Mouse (Mus musculus) cerebellum, adult 11 months (tissue): ENCODE measurements around the gene Sephs2.
A peak's percentile ranks its signal among the peaks of the same experiment; 100 is the strongest.
"Not testable (repeated sequence)": the region's sequence is repeated elsewhere in the genome, so short reads cannot be mapped to it uniquely, and the experiment has no call there.

ENCODE experiments used
- DNase-seq: peaks from one replicate; pipeline ENCODE4 v3.0.0; 2022

Gene Sephs2

GRCm38 (mm10) chr7:127270256-127270655 is 3.6 kb downstream of the Sephs2 start:
- no peak for DNase-seq

DNA sequence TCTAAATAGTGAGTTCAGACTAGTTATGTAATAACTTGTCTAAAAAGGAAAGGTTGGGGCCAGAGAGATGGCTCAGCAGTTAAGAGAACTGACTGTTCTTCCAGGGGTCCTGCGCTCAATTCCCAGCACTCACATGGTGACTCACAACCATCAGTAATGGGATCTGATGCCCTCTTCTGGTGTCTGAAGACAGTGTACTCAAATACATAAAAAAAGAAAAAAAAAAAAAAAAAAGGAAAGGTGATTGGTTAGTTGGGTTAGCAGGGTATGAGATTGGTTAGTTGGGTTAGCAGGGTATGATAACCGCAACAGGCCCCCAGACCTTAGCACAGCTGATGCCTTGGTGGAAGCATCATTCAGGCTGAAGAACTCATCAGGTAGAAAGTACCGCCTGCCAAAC is 10.3 kb downstream of the Sephs2 start:
- DNase-seq = no peak

DNA sequence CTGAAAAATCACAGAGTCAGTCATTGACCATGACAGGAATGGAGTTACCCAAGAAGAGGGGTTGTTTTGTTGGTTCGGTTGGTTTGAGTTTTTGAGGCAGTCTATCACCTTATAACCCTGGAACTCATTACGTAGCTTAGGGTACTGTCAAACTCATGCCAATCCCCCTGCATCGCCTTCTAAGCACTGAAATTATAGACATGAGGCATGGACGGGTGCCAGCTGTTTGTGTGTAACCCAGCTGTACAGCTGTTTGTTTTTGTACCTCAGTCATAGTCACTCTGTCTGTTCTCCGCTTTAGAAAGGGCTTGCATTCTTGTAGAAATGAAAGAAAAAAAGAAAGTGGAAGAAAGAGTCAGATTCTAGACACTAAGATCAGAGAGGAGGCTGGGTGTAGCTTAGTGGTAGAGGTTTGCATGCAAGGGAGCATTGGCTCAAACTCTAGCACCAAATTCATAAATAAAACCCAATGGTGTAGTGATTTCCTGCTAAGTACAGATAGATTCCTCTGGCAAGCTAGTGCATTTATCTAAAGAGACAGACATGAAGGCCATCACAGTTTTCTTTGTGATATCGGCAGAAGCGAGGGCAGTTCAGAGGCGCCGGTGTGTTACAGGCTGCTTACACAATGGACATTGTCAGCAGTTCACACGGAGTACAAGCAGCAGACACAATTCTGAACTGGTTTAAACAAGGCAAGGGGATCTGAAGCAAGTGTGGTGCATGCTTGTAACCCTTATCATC is 11.5 kb downstream of the Sephs2 start:
- no peak for DNase-seq

- DNase-seq = peak; percentile 97
These were observed 13.3 kb downstream of the Sephs2 start, which contains the start of gene Dctpp1 for GRCm38 (mm10) chr7:127260309-127261111. Gene Dctpp1 (minus strand): TSS chr7:127260709.

- DNase-seq = no peak
These were observed 14.5 kb downstream of the Sephs2 start for GRCm38 (mm10) chr7:127259186-127259905.

GRCm38 (mm10) chr7:127256518-127256917 is 17.3 kb downstream of the Sephs2 start:
- DNase-seq = no peak

DNA sequence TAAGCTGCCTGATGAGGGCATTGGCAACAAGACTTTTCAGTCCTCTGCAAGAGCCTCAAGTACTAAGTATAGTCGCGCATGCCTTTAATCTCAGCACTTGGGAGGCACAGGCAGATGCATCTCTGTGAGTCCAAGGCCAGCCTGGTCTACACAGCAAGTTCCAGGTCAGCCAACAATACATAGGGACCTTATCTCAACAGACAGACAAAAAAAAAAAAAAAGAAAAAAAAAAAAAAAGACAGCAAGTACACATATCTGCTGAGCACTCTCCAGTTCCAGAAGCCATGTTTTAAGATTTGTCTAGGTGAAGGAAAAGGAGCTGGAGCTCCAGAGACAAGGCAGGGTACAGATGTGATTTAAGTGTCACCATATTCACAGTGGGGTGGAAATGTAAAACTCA is 17.9 kb downstream of the Sephs2 start:
- no peak for DNase-seq

- DNase-seq = no peak
These were observed 18.8 kb downstream of the Sephs2 start for GRCm38 (mm10) chr7:127255008-127255407.

- DNase-seq = peak; percentile 96
These were observed 19.8 kb downstream of the Sephs2 start for GRCm38 (mm10) chr7:127253821-127254769.

DNA sequence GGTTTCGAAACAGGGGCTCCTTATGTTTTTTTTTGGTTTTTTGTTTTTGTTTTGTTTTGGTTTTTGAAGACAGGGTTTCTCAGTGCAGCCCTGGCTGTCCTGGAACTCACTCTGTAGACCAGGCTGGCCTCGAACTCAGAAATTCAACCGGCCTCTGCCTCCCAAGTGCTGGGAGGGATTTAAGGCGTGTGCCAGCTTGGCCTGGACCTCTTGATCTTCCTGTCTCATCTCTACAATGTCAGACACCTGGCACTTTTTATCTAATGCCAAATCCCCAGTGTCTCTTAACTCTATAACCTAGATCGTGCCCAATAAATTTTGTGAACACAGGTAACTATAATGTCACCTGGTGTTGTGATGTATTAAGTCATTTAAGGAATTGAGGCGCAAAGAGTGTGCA is 20.5 kb downstream of the Sephs2 start:
- DNase-seq = no peak

DNA sequence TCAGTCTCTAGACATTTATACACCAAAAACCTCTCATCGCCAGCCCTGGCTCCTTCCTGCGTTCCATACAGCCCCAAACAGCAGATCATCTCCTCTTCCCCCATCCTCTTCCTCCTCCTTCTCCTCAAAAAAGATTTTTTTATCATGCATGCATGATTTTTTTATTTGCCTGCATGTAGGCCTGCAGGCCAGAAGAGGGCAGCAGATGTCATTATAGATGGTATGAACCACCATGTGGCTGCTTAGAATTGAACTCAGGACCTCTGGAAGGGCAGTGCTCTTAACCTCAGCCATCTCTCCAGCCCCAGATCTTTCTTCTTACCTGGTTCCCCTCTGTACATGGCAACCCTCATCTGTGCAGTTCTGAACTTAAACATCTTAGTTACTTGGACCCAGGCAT is 21.4 kb downstream of the Sephs2 start:
- no peak for DNase-seq

DNA sequence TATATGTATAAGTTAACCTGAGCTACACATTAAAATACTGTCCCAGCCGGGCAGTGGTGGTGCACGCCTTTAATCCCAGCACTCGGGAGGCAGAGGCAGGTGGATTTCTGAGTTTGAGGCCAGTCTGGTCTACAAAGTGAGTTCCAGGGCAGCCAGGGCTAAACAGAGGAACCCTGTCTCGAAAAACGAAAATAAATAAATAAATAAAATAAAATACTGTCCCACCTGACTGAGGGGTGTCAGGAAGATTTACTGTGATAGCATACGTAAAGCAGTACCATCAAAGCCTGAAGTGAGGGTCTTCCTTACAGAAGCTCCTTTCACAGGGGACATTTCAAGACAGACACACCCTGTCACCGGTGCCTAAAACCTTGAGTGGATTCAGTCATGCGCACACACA is 23.3 kb downstream of the Sephs2 start:
- DNase-seq = not testable (repeated sequence)

- DNase-seq = no peak
These were observed 29.0 kb downstream of the Sephs2 start for GRCm38 (mm10) chr7:127244658-127245510.

DNA sequence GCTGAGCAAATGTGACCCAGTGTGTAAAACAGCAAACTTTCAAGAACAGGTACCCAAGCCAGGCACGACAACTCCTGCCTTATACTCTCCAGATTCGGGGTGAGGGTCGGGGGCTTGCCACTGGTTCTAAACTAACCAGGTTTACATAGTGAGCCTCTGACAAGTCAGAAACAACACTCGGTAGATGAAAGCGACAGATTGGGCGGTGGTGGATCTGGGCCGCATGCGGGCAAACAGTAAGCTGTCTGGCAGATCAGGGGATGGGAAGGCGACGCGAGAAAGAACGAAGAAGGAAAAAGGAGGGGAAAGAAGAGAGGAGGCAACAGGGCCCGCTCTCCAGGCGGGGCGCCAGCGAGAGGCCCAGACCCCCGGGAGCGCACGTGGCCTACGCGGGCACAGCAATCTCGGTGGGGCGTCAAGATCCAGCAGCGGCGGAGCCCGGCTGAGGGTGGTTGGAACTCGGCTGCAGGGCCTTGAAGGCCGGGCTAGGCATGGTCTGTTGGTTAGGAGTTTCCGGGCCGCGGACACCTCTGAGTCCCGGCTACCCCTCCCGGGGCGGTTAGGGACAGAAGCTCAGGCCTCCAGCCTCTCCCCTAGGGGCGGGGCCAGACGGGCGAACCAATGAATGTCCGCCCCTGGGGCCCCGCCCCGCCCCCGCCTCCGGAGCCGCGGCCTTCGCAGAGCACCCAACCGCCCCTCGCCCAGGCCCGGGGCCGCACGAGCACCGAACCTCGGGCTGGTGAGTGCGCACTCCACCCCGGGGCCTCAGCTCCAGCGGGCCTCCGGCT is 29.8 kb downstream of the Sephs2 start, which contains the start of gene Zfp771:
Zfp771 (plus strand) TSS at position 405 of the 788 bp plus-strand sequence.
- peak; percentile 94 for DNase-seq

DNA sequence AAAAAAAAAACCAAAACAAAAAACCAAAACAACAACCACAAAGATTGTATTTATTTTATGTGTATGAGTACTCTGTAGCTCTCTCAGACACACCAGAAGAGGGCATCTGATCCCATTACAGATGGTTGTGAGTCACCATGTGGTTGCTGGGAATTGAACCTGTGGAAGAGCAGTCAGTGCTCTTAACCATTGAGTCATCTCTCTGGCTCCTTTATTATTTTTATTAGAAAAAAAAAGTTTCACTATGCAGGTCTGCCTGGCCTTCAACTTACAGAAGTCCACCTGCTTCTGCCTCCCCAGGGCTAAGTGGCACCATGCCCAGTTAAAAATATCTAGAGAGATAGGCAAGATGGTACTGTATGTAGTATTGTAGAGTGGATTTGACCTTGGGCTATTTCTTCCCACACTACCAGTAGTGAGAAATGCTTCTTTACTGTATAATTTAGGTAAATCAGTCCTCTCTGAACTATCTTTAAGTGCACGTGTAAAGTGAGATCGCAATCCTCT is 30.4 kb downstream of the Sephs2 start:
- no peak for DNase-seq

DNA sequence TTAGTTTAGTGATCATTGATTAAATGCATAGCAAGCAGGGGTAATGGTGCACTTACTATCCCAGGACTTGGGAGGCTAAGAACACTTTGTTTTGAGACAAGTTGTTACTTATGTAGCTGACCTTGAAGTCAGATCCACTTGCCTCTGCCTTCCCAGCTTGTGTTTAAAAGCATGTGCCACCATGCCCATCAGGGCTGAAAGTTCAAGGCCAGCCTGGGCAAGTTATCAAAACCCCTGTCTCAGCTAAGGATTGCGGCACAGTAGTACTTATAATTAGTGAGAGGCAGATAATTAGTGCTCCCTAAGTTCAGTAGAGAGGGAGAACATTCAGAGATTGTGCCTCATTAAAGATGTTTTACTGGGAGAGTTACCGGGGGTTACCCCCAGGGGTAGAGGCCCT is 39.1 kb downstream of the Sephs2 start:
- no peak for DNase-seq

- no peak for DNase-seq
These were observed 40.1 kb downstream of the Sephs2 start for GRCm38 (mm10) chr7:127233765-127234164.

GRCm38 (mm10) chr7:127233368-127233749 is 40.5 kb downstream of the Sephs2 start:
- no peak for DNase-seq

GRCm38 (mm10) chr7:127232622-127233367 is 41.1 kb downstream of the Sephs2 start, which contains the start of the genes Zfp553 and Sept1:
Gene Zfp553 (plus strand): TSS chr7:127233061.
Gene Sept1 (minus strand): TSS chr7:127233130.
- peak; percentile 85 for DNase-seq
